Mouse (Mus musculus) midbrain, embryonic 12.5 days (tissue): ENCODE measurements at regions not wholly inside any gene's neighbourhood (a gene's known extent, or its start where the extent isn't known, plus 50 kb on each side); places are given as distances from the start of the nearest gene placed in this dataset.
"Not testable (repeated sequence)": the region's sequence is repeated elsewhere in the genome, so short reads cannot be mapped to it uniquely, and the experiment has no call there.

Experiments
- ATAC-seq: fragments of 200-750 bp; cut with Nextera tagmentation; 2 replicates; pipeline ENCODE4 v1.8.0; 2017; ENCODE audit warnings: low read depth, moderate TSS enrichment, moderate library complexity; ENCODE audit not compliant: low FRiP score
- H3K27ac ChIP-seq: fragments of 300-500 bp; sonication (generic); replicated peaks from 2 replicates; pipeline ENCODE4 v1.5.1; 2016; ENCODE audit warnings: mild to moderate bottlenecking
- H3K27me3 ChIP-seq: fragments of 300-500 bp; sonication (generic); 2 replicates; pipeline ENCODE4 v1.6.1; 2016; ENCODE audit warnings: mild to moderate bottlenecking
- H3K36me3 ChIP-seq: fragments of 300-500 bp; sonication (generic); 2 replicates; pipeline ENCODE4 v1.6.1; 2016
- H3K4me1 ChIP-seq: fragments of 300-500 bp; sonication (generic); 2 replicates; pipeline ENCODE4 v1.6.1; 2016
- H3K4me2 ChIP-seq: fragments of 300-500 bp; sonication (generic); replicated peaks from 2 replicates; pipeline ENCODE4 v1.6.1; 2016; ENCODE audit warnings: mild to moderate bottlenecking, moderate library complexity
- H3K4me3 ChIP-seq: fragments of 300-500 bp; sonication (generic); 2 replicates; pipeline ENCODE4 v1.5.1; 2016; ENCODE audit warnings: mild to moderate bottlenecking
- H3K9ac ChIP-seq: fragments of 300-500 bp; sonication (generic); replicated peaks from 2 replicates; pipeline ENCODE4 v1.6.1; 2016; ENCODE audit warnings: mild to moderate bottlenecking, moderate library complexity
- H3K9me3 ChIP-seq: fragments of 300-500 bp; sonication (generic); 2 replicates; pipeline ENCODE4 v1.6.1; 2016; ENCODE audit warnings: mild to moderate bottlenecking
- WGBS: fragments of 180-500 bp; shearing (Covaris S2); methylation state at CpG from one replicate; pipeline ENCODE4 v1.1.7; 2016; 5-methylcytosine and 5-hydroxymethylcytosine counted together

DNA sequence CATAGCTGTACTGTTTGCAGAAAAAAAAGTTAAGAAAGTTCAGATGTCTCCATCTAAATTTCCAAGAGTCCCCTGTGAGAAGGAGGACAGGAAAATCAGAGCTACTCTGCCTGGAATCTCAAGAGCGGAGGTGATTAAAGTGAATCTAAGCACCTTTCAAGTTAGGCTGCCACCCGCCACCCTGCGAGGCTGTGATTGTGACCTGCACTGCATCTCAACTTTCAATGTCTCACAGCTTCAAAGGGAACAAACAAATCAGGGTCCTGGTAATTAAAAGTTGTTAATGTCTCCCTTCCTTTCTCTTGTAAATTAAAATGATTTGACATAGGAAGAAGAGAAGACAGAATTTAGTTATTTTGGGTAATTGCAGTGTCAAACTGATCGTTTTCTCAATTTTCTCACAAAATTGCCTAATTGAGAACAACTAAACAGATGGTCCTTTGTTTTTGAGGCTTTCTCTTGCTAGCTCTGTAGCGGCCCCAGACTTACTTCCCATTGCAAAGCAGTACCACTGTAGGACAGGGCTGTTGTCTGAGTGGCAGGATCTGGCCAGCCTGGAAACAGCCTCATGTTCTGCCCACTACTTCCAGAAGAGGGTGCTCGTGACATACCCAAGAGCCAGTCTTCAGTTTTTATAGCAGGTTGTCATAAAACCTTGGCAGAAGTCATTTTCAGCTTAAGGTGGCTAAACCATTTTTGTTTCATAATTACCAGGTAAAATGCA is 187.9 kb upstream of the Pfkp start:
- H3K4me2 ChIP-seq = no peak overlapping the region
- no peak overlapping the region for H3K4me3 ChIP-seq
- no peaks in the 10 kb centered on the region for H3K27me3 ChIP-seq
- no peaks in the 10 kb centered on the region for H3K4me1 ChIP-seq
- 43% methylated on average over 6 of the region's 6 CpGs for WGBS
- H3K9me3 ChIP-seq = no peaks in the 10 kb centered on the region
- H3K9ac ChIP-seq = no peak overlapping the region
- H3K27ac ChIP-seq = no peak overlapping the region
- peak; percentile 91 for ATAC-seq
- no peaks in the 10 kb centered on the region for H3K36me3 ChIP-seq

DNA sequence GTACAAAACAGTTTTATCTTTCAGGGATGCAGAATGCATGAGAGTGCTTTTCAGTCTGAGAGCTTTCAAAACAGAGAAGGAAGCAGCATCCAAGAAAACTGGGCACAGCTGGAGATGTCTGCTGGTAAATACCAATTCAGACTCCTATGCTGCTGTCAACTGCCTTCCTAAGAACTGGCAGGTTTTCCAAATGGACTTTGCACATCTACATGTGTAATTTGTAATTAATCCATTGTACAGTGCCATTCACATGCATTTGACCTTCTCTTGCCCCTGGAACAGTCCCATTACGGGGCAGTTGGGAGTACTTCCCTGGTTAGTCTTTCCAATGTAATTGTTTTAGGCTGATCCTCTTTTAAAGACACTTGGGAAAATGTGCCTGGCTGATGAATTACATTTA is 181.3 kb upstream of the Pfkp start:
- ATAC-seq = no peak
- H3K9me3 ChIP-seq = no peaks in the 10 kb centered on the region
- H3K27me3 ChIP-seq = no peaks in the 10 kb centered on the region
- no peak overlapping the region for H3K4me3 ChIP-seq
- WGBS = 57% methylated on average over 1 of the region's 1 CpGs
- H3K36me3 ChIP-seq = no peaks in the 10 kb centered on the region
- H3K4me1 ChIP-seq = no peaks in the 10 kb centered on the region
- H3K27ac ChIP-seq = no peak overlapping the region
- H3K4me2 ChIP-seq = no peak overlapping the region
- no peak overlapping the region for H3K9ac ChIP-seq

DNA sequence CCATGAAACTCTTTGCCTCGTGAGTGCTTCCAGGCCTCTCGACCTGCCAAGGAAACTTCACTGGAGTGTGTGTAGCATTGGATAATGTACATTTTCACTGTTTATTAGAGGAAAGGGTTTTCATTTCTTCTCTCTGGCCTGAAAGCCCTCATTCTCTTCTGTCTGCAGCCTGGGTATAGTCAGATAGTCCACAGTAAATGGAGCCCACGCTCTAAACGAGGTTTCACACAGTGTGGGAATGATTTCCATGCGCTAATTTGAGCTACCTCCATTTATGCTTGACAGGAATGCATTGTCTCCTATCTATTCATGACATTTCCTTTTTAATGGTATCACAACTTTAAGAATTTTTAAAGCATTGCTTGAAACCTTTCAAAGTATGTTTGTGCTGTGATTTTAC is 180.8 kb upstream of the Pfkp start:
- ATAC-seq = no peak
- no peaks in the 10 kb centered on the region for H3K4me1 ChIP-seq
- no peak overlapping the region for H3K4me3 ChIP-seq
- H3K4me2 ChIP-seq = no peak overlapping the region
- H3K27me3 ChIP-seq = no peaks in the 10 kb centered on the region
- no peak overlapping the region for H3K27ac ChIP-seq
- H3K36me3 ChIP-seq = no peaks in the 10 kb centered on the region
- no peaks in the 10 kb centered on the region for H3K9me3 ChIP-seq
- H3K9ac ChIP-seq = no peak overlapping the region
- 89% methylated on average over 5 of the region's 5 CpGs for WGBS

DNA sequence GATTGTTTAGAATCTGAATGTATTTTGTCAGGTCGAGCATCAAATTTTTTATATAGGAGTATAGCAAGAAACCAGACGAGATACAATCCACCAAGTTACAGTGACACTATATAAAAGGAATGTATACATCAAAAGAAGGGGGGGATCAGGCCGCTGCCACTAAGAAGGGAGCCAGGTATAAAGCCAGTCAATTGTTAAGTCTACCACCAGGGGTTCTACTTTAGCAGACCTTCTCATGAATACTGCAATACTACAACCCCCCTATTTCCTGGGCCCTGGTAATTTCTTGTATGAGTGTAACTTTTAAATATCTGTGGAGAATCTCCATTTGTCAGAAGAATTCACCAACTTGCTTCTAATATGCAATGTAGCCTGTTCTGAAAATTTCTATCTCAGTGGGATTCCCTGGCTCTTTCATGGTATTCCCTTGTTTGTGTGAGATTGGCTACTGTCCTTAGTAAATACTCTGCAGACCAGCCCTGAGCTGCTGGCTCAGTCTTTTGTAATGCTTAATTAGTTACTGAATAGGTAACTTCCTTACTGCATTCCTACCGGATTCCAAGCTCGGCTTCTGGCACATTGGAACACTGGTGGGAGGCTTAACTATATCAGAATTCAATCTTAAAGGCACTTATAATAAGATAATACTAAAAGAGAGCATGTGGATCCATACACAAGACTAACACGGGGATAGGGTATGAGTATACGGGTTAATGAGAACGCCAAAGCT is 180.2 kb upstream of the Pfkp start:
- ATAC-seq = not testable (repeated sequence)
- WGBS = 76% methylated on average over 8 of the region's 8 CpGs

DNA sequence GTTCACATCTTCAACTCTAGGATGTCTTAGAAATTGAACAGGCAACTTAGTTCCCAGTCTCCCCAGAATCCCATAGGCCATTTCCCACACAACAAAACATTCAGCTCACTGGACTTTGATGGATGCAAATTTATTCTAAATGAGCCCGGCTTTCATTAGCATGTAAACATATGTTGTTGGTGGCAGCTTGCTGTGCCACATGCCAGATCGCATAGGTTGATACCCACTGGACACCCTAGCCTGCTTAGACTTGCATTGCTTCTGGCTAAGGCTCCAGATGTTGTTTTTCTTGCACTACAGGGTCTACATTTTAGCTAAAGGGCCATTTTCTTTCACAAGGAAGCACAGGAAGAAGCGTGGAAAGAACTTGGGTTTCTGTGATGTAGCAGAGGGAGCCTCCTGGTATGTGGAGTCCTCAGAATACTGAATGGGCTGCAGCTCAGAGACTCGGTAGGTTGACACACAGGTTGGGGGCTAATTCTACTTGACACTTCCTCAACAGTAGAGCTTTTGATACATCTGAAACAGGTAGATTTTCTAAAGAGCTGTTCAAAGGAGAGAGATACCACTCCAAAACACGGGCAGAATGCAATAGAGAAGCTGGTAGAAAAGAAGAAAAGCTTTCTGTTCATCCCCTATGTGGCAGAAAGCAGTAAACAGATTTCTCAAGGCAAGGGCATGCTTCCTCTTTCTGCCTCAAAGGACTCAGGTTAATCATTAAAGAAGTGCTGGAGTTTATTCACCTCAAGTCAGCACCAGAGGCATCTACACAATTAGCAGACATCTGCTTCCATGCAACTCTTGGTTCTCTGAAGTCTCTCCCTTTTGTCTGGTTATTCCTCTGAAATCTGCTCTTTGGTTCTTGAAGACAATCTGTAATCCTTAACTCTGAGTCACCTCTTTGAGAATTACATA is 153.9 kb upstream of the Pfkp start:
- Histone ChIP-seq H3K4me3 (no peak overlapping the region), H3K4me1 (no peaks in the 10 kb centered on the region), H3K27ac (no peak overlapping the region), H3K36me3 (no peaks in the 10 kb centered on the region), H3K4me2 (no peak overlapping the region), H3K9ac (no peak overlapping the region), H3K9me3 (no peaks in the 10 kb centered on the region), H3K27me3 (no peaks in the 10 kb centered on the region)
- no peak for ATAC-seq
- WGBS = 82% methylated on average over 5 of the region's 5 CpGs

More for the DNA sequence above, 180.2 kb upstream of the Pfkp start:
- not testable (repeated sequence) for H3K36me3 ChIP-seq, H3K4me1 ChIP-seq, H3K27me3 ChIP-seq, H3K4me2 ChIP-seq, H3K4me3 ChIP-seq, H3K9me3 ChIP-seq, H3K9ac ChIP-seq, H3K27ac ChIP-seq

DNA sequence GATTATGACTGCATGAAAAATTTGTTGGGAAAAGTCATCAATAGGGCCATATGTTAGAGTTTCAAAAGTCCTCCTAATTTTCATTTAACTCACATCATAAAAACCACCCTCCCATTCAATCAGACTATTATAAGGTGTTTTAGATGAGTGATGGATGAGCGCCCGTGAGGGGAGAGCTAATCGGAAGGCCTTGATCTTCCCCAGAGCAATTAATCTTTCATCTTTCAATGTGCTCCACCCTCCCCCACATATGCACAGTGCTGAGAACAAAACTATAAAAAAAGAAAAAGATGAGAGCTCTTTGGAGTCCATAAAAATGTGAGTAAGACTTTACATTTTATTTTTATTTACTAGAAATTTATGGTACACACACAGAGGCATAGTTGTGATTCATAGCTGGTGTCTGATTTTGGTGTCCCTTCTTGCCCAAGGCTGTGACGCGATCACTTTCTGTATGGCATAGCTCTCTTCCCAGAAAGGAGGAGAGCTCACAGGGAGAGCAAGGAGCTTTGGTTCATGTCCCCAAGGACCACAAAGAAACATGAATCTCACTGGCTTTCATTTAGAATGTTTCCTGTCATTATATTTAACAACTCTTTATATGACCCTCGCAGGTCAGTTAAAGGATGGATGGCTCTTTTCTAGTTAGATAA is 119.5 kb upstream of the Pfkp start:
- WGBS = 66% methylated on average over 6 of the region's 6 CpGs
- H3K9ac ChIP-seq = no peak overlapping the region
- no peak overlapping the region for H3K4me2 ChIP-seq

DNA sequence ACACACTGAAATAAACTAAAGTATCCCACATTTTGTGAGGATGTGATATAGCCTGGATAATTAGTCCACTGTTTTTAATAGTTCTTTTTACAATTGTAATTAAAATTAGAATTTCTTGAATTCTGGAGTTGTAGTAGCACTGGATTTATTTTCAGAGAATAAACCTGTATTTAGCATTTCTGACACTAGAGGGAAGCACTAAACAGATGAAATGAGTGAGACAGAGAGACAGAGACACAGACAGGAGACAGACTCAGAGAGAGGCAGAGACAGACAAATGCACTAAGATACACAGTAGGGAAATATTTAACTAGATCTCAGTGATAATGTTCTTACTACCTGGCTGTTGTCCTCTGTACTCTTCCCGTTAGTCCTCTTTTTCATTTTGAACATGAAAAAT is 108.6 kb upstream of the Pfkp start:
- 100% methylated on average over 1 of the region's 1 CpGs for WGBS
- H3K4me1 ChIP-seq = no peaks in the 10 kb centered on the region
- ATAC-seq = no peak

More for the DNA sequence above, 119.5 kb upstream of the Pfkp start:
- Histone ChIP-seq H3K4me1 (no peaks in the 10 kb centered on the region), H3K4me3 (no peak overlapping the region), H3K9me3 (no peaks in the 10 kb centered on the region), H3K27ac (no peak overlapping the region), H3K36me3 (no peaks in the 10 kb centered on the region), H3K27me3 (no peaks in the 10 kb centered on the region)
- no peak for ATAC-seq

DNA sequence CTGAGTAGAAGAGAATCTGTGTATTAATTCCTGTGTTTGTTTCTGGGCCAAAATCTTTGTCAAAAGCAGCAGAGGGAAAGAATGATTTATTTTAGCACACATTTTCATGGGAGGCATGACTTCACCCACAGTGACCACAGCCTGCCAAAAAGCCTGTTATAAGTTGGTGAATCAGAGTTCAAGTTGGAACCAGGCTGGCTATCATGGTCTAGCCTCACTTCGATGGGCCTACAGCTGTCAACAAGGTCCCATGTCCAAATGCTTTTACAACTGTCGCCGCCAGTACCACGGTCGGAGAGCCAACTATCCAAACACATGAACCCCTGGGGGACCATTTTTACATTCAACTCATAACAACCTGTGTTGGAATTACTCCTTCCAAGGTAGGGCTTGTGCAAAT is 103.0 kb upstream of the Pfkp start:
- Histone ChIP-seq H3K27me3 (no peaks in the 10 kb centered on the region; the same call in 1 of the 2 replicates), H3K9me3 (no peaks in the 10 kb centered on the region), H3K36me3 (no peaks in the 10 kb centered on the region), H3K9ac (no peak overlapping the region), H3K4me1 (no peaks in the 10 kb centered on the region), H3K4me3 (no peak overlapping the region), H3K4me2 (no peak overlapping the region), H3K27ac (no peak overlapping the region)
- WGBS = 88% methylated on average over 5 of the region's 5 CpGs
- ATAC-seq = no peak

More for the DNA sequence above, 108.6 kb upstream of the Pfkp start:
- Histone ChIP-seq H3K4me3 (no peak overlapping the region), H3K27ac (no peak overlapping the region), H3K4me2 (no peak overlapping the region), H3K36me3 (no peaks in the 10 kb centered on the region), H3K9me3 (no peaks in the 10 kb centered on the region), H3K9ac (no peak overlapping the region), H3K27me3 (no peaks in the 10 kb centered on the region; the same call in 1 of the 2 replicates)

DNA sequence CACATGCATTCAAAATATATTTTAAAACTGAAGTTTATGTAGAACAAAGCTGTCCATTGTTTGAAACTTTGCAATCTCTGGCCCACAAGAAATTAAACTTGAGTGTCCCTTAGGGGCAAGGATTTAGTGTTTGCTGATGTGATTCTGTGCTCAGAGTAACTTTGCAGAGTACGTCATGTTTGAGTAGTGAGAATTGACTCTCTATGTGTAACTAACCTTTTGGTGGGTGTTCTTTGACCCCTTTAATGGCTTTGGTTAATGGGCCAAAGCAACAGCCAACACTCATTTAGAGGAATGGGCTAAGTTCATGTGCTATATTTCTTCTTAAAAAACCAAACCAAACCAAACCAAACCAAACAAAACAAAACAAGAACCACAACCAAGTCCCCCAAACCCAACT is 102.6 kb upstream of the Pfkp start:
- 56% methylated on average over 1 of the region's 1 CpGs for WGBS
- H3K4me2 ChIP-seq = no peak overlapping the region
- no peak overlapping the region for H3K27ac ChIP-seq
- no peaks in the 10 kb centered on the region for H3K9me3 ChIP-seq
- H3K4me3 ChIP-seq = no peak overlapping the region
- H3K36me3 ChIP-seq = no peaks in the 10 kb centered on the region
- H3K27me3 ChIP-seq = no peaks in the 10 kb centered on the region; the same call in 1 of the 2 replicates
- ATAC-seq = no peak
- no peaks in the 10 kb centered on the region for H3K4me1 ChIP-seq
- H3K9ac ChIP-seq = no peak overlapping the region

DNA sequence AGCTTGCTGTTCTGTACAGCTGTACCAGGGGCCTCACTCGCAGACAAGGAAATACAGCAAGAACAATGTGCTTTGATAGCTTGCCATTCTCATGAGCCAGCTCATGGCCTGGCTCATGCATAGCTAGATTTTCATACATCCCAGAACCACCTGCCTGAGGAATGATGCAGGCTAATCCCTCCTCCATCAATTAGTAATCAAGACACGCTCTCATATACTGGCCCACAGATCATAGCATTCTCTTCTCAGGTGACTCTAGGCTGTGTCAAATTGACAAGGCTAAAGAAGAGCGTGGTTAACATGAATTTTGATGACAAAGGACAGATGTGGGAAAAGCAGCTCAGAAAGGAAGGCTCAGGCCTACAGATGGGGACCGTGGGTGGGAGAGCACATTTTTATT is 93.3 kb upstream of the Pfkp start:
- Histone ChIP-seq H3K4me1 (no peaks in the 10 kb centered on the region), H3K36me3 (no peaks in the 10 kb centered on the region), H3K27me3 (no peaks in the 10 kb centered on the region; the same call in 1 of the 2 replicates), H3K9me3 (no peaks in the 10 kb centered on the region), H3K4me3 (no peak overlapping the region), H3K4me2 (no peak overlapping the region), H3K27ac (no peak overlapping the region), H3K9ac (no peak overlapping the region)
- WGBS = 77% methylated on average over 4 of the region's 4 CpGs
- 0 out of 2 replicates have a peak, but pooled peaks have one; percentile 35 for ATAC-seq

DNA sequence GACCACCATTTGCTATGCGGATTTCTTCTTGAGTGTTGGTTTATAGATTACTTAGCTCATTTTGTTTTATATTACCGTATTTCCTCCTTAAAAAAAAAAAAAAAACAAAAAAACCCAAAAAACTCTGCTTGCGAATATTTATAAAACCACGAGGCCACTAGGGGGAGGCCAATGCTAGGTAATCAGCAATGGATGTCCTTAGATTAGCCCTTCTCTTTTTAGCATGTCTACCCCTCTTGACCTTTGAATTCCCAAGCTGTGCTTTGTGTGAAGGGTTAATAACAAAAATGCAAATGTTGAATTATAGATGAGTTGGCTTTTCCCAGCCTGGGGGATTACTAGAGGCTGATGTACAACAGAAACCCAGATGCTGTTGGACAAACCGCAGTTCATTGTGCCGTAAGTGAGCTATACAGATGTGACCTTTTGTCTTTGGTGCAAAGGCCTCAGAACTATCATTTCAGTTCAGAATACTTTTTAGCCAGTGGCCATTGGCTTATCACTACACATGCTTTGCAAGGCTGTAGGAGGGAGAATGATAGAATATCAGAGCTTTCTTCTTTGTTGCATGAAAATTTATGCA is 88.5 kb upstream of the Pfkp start:
- 45% methylated on average over 6 of the region's 6 CpGs for WGBS

More for the DNA sequence above, 88.5 kb upstream of the Pfkp start:
- H3K27ac ChIP-seq = no peak overlapping the region
- no peak overlapping the region for H3K4me3 ChIP-seq
- no peaks in the 10 kb centered on the region for H3K36me3 ChIP-seq
- ATAC-seq = peak; percentile 66
- no peaks in the 10 kb centered on the region for H3K9me3 ChIP-seq
- H3K4me1 ChIP-seq = no peaks in the 10 kb centered on the region
- H3K9ac ChIP-seq = no peak overlapping the region
- no peak overlapping the region for H3K4me2 ChIP-seq
- H3K27me3 ChIP-seq = no peaks in the 10 kb centered on the region; the same call in 1 of the 2 replicates
